Mouse (Mus musculus) forebrain, postnatal 0 days (tissue): Measurements from ENCODE around the gene Krt7. TPM values are rescaled to one million over a fixed set of nuclear protein-coding genes. Genes with fewer than 3 reads are reported as not detected.
A peak's percentile ranks its signal among the peaks of the same experiment; 100 is the strongest.

Source experiments
- ATAC-seq: fragments of 200-750 bp; cut with Nextera tagmentation; 2 replicates; pipeline ENCODE4 v1.8.0; 2017; ENCODE audit warnings: mild to moderate bottlenecking, moderate library complexity
- DNase-seq: peaks from one replicate; pipeline ENCODE4 v3.0.0-alpha.2; 2015
- H3K27ac ChIP-seq: fragments of 300-500 bp; sonication (generic); 2 replicates; pipeline ENCODE4 v1.5.1; 2014; ENCODE audit warnings: low read depth, mild to moderate bottlenecking, antibody characterized with exemption, low read length, moderate library complexity, mixed read lengths
- H3K27me3 ChIP-seq: fragments of 300-500 bp; sonication (generic); 2 replicates; pipeline ENCODE4 v1.6.1; 2014; ENCODE audit warnings: mild to moderate bottlenecking, low read length, mixed read lengths; ENCODE audit not compliant: insufficient read depth
- H3K36me3 ChIP-seq: fragments of 300-500 bp; sonication (generic); 2 replicates; pipeline ENCODE4 v1.6.1; 2014; ENCODE audit warnings: mild to moderate bottlenecking, moderate library complexity; ENCODE audit not compliant: insufficient read depth
- H3K4me1 ChIP-seq: fragments of 300-500 bp; sonication (generic); 2 replicates; pipeline ENCODE4 v1.6.1; 2014; ENCODE audit warnings: antibody characterized with exemption; ENCODE audit not compliant: insufficient read depth
- H3K4me2 ChIP-seq: fragments of 300-500 bp; sonication (generic); 2 replicates; pipeline ENCODE4 v1.6.1; 2014; ENCODE audit warnings: low read depth, mild to moderate bottlenecking, moderate library complexity
- H3K4me3 ChIP-seq: fragments of 300-500 bp; sonication (generic); 2 replicates; pipeline ENCODE4 v1.5.1; 2014; ENCODE audit warnings: low read depth, low read length, mixed read lengths
- H3K9ac ChIP-seq: fragments of 300-500 bp; sonication (generic); 2 replicates; pipeline ENCODE4 v1.6.1; 2014; ENCODE audit warnings: mild to moderate bottlenecking
- H3K9me3 ChIP-seq: fragments of 300-500 bp; sonication (generic); 2 replicates; pipeline ENCODE4 v1.6.1; 2016; ENCODE audit warnings: low read length
- CTCF ChIP-seq: sonication (generic); IDR thresholded peaks from 2 replicates; pipeline ENCODE4 v1.5.1; 2016; ENCODE audit warnings: antibody characterized with exemption, control low read depth, low read depth
- WGBS: fragments of 180-500 bp; shearing (Covaris S2); extraction: QIAGEN DNeasy Blood & Tissue Kit; methylation state at CpG from one replicate; pipeline ENCODE4 v1.1.7; 2014; 5-methylcytosine and 5-hydroxymethylcytosine counted together
- microRNA counts: library from miRNA; unstranded; fragments of <30 nt; microRNA quantifications from one replicate; lab custom pipeline; 2015
- microRNA-seq, 2 experiments: library from miRNA; unstranded; fragments of <30 nt; microRNA quantifications; one replicate each; pipeline ENCODE4; 2016
- polyA plus RNA-seq: library from polyadenylated mRNA; unstranded; fragments of >200 nt; fragmentation: Nextera tagmentation; extraction: Ambion mirVana; gene quantifications from 2 replicates; pipeline ENCODE4 v1.2.1, GENCODE M21; 2015
- total RNA-seq: library from RNA; depleted of rRNA; stranded (reverse); fragments of >200 nt; gene quantifications from 2 replicates; pipeline ENCODE4 v1.2.3, GENCODE M21; 2014; rRNA removed

The Krt7 gene
- total and polyA plus RNA-seq, 2 experiments from 2014 or later, result 0.24 to 0.29 TPM

DNA sequence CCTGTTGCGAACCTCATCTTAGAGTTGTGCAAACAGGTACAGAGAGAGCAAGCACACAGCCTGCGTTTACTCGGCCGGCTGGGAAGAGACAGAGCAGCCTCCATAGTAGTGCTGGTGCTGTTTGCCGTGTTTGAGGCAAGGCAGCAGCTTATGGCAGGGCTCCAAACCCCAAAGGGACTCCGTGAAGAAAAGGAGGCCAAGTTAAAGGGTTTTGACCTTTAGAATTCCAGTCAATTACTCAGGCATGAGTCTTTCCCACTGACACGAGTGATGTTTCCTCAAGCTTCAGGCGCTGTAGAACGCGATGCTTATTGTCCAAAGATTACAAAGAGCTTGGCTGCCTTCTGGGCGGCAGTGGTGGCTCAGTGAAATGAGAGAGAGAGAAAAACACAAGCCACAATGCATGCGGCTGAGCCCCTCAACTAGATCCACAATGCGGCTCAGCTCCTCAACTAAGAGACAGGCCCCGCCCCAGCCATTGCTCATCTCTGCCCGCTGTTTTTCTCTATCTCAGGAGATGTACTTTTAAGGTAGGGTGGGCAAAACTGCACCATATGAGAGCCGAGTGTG is 47.6 kb downstream of the Krt7 start:
- Histone ChIP-seq H3K4me3 (no peak overlapping the region), H3K27ac (no peak overlapping the region), H3K36me3 (no peaks in the 10 kb centered on the region)

DNA sequence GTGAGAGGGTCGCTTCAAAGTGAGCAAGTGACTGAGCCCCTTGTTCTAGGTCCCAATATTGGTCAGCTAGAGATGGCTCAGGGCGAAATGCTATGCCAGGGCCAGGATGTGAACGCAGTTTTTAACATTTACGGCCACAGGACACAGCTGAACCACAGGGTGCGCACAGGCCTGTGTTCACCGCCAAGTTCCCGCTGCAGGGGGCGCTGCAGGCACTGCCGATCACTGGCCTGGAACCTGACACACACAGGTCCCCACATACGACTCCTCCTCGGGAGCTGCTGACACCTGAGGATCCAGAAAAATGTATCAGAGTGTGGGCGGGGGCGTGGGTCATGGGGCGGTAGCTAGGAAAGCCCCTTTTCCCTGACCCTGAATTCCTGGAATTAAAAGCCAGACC is 48.4 kb downstream of the Krt7 start:
- H3K27ac ChIP-seq, result no peak overlapping the region
- WGBS, result 85% methylated on average over 14 of the region's 14 CpGs
- H3K36me3 ChIP-seq, result no peaks in the 10 kb centered on the region
- no peaks in the 10 kb centered on the region for H3K4me1 ChIP-seq
- no peak overlapping the region for H3K9ac ChIP-seq
- H3K4me2 ChIP-seq, result no peak overlapping the region
- ATAC-seq (no peak), DNase-seq (no peak)
- TF ChIP-seq CTCF, result peak; percentile 18; the same call in 1 of the 2 replicates
- H3K4me3 ChIP-seq, result no peak overlapping the region
- no peaks in the 10 kb centered on the region for H3K27me3 ChIP-seq
- 0 out of 2 replicates have a peak, but pooled peaks cover 3% of the 10 kb centered on the region for H3K9me3 ChIP-seq

More for the DNA sequence above, 47.6 kb downstream of the Krt7 start:
- ATAC-seq (peak; percentile 29), DNase-seq (peak; percentile 29)
- Histone ChIP-seq H3K9me3 (0 out of 2 replicates have a peak, but pooled peaks cover 3% of the 10 kb centered on the region), H3K9ac (peak overlapping the region; percentile 10; the same call in 1 of the 2 replicates), H3K4me1 (no peaks in the 10 kb centered on the region), H3K27me3 (no peaks in the 10 kb centered on the region), H3K4me2 (no peak overlapping the region)
- TF ChIP-seq CTCF, result no peak
- WGBS, result 34% methylated on average over 16 of the region's 16 CpGs

DNA sequence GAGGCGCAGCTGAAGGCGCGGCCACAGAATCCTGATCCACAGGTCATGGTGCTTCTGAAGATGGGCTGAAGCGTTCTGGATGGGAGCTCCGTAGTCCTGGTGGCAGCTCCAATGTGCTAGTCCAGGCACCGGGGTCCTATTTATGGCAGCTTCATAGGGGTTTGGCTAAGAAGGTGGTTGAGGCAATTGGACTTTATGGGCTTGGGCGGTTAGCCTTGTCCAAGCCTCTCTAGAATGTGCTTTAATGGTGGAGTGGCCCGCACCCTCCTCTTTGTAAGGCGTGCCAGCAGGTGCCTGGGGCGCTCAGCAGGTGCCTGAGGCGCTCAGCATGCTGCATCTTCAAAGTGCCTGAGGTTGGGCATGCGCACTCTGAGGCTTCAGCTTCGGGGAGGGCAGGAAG is 52.8 kb downstream of the Krt7 start, which contains the start of gene Krt81:
TSS of gene Krt81 (minus strand) at position 101 of the 400 bp plus-strand sequence.
- Histone ChIP-seq H3K4me1 (no peaks in the 10 kb centered on the region), H3K4me3 (no peak within 1 kb of the TSS), H3K27ac (no peak within 1 kb of the TSS), H3K9ac (no peak within 1 kb of the TSS), H3K9me3 (no peaks in the 10 kb centered on the region), H3K36me3 (no peaks in the 10 kb centered on the region), H3K27me3 (no peaks in the 10 kb centered on the region), H3K4me2 (no peak within 1 kb of the TSS)
- 85% methylated on average over 13 of the region's 13 CpGs for WGBS
- no peak for TF ChIP-seq CTCF
- DNase-seq (no peak), ATAC-seq (no peak)

DNA sequence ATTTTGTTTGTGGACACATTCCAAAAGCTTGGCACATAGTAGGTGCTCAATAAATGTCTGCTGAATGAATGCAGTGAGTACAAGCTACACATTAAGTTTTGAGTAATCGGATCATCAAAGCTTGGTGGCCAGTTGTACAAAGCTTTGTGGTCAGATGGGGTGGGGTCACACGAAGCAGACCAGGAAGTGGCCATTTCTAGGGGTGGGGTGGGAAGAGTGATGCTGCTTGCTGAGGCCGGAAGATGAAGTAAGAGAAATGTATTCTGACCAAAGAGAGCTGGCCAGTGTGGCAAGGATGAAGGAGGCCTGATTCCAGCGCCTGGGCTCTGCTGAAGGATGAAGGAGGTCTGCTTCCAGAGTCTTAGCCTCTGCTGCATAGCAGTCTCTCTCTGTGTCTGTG is 58.2 kb downstream of the Krt7 start:
- no peak overlapping the region for H3K4me2 ChIP-seq
- no peaks in the 10 kb centered on the region for H3K4me1 ChIP-seq
- H3K27ac ChIP-seq, result no peak overlapping the region
- DNase-seq (no peak), ATAC-seq (no peak)
- H3K9me3 ChIP-seq, result no peaks in the 10 kb centered on the region
- WGBS, result 92% methylated on average over 4 of the region's 4 CpGs
- H3K27me3 ChIP-seq, result no peaks in the 10 kb centered on the region
- no peak overlapping the region for H3K4me3 ChIP-seq
- no peaks in the 10 kb centered on the region for H3K36me3 ChIP-seq
- no peak overlapping the region for H3K9ac ChIP-seq
- no peak for TF ChIP-seq CTCF

DNA sequence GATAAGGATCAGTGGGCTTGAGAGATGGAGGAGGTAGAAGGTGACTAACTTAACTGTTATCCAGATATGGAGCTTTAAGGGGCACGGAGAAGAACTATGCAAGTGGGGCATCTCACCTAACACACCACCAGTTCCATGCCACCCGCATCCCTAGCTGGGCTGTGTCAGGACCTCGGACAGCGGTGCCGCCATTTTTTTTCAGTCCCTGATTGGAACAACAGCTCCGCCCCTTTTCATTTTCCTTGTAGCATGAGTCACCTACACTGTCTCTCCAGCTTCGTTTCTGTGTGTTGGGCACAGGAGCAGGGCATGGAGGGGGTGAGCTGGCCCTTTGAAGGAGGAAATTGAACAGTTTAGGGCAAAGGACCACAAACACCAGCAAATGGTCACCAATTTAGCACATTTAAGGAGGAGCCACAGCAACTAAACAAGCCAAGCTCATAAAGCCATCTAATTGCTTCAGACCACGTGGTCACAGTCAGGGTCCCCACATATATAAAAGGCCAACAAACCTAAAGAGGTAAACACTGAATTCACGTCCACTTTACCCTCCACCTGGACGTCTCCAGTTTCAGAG is 62.2 kb downstream of the Krt7 start, which contains the start of gene Krt86:
TSS of gene Krt86 (plus strand) at position 527 of the 577 bp plus-strand sequence.
- WGBS, result 36% methylated on average over 10 of the region's 10 CpGs
- no peaks in the 10 kb centered on the region for H3K36me3 ChIP-seq
- no peak within 1 kb of the TSS for H3K27ac ChIP-seq
- no peaks in the 10 kb centered on the region for H3K27me3 ChIP-seq
- ATAC-seq (no peak), DNase-seq (no peak)
- H3K4me3 ChIP-seq, result no peak within 1 kb of the TSS
- TF ChIP-seq CTCF, result no peak
- H3K9me3 ChIP-seq, result no peaks in the 10 kb centered on the region
- H3K4me1 ChIP-seq, result no peaks in the 10 kb centered on the region
- H3K4me2 ChIP-seq, result no peak within 1 kb of the TSS
- H3K9ac ChIP-seq, result no peak within 1 kb of the TSS

DNA sequence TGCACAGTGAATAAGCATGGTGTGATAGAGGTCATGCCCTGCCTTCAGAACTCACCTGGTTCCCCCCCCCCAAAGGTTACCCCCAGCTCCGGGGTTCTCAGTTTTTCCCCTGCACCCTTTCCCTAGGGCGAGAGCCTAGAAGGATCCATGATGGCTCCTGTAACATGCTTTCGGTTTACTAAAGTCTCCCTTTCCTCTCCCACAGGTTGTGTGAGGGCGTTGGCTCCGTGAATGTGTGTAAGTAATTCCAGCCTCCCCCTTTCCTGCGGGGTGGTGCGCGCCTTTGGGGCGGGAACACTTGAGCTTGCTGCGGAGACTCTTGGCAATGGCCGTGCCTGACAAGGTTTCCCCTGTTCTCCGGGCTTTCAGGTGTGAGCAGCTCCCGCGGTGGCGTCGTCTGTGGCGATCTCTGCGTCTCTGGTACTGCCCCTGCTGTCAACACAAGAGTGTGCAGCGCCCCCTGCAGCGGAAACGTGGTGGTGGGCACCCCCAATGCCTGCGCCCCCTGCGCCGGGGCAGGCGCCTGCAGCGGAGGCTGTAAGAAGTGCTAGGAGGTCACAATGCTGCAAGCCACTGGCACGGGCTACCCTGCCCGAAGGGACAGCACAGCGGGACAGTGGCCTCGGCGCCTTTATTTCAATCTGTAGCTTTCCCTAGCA is 68.3 kb downstream of the Krt7 start:
- ATAC-seq (peak; percentile 77), DNase-seq (peak; percentile 55)
- Histone ChIP-seq H3K9me3 (no peaks in the 10 kb centered on the region), H3K4me2 (peak overlapping the region; percentile 62), H3K36me3 (no peaks in the 10 kb centered on the region), H3K9ac (peak overlapping the region; percentile 28; the same call in 1 of the 2 replicates), H3K4me1 (peaks cover 13% of the 10 kb centered on the region), H3K27me3 (no peaks in the 10 kb centered on the region), H3K27ac (no peak overlapping the region), H3K4me3 (peak overlapping the region; percentile 23)
- WGBS, result 9% methylated on average over 31 of the region's 31 CpGs
- peak; percentile 76 for TF ChIP-seq CTCF

DNA sequence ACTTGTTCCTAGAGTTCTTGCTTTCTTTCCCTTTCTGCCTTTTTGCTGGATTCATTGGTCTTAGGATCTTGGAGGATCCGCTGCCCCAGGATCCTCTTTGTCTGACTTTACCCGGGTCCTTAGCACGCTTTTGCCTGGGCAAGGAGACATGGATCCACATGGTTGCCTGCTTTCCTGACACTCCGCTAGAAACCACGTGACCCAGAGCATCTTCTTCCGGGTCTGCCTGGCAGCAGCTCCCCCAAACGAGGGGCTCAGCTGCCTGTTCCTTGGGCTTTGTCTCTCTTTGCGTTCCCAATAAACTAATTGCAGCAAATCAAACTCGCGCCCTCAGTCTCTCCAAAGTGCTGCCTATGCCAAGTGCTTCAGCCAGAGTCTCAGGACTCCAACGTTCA is 68.8 kb downstream of the Krt7 start:
- Histone ChIP-seq H3K9me3 (no peaks in the 10 kb centered on the region), H3K36me3 (no peaks in the 10 kb centered on the region), H3K9ac (peak overlapping the region; percentile 28; the same call in 1 of the 2 replicates), H3K4me1 (peaks cover 13% of the 10 kb centered on the region), H3K27me3 (no peaks in the 10 kb centered on the region), H3K27ac (no peak overlapping the region), H3K4me3 (peak overlapping the region; percentile 23), H3K4me2 (peak overlapping the region; percentile 62)
- 25% methylated on average over 11 of the region's 11 CpGs for WGBS
- peak; percentile 81 for ATAC-seq
- TF ChIP-seq CTCF, result no peak
- DNase-seq, result no peak

MicroRNAs encoded within 50 kb of the gene (microRNA counts, 519-probe panel; counts per million panel counts)
- microRNA mmu-miR-1941-3p (lab: Ali Mortazavi, UCI) (not detected), microRNA mmu-miR-1941-5p (lab: Ali Mortazavi, UCI) (not detected)

Small RNA genes within 50 kb of the gene (microRNA-seq; reads per million reads assigned to microRNA genes)
- gene Mir1941, result 1.1 to 2.3 reads per million in 2 experiments

Other genes starting within 250 kb of the Krt7 start
- 74.2 and 80.4 TPM in 2 replicates for gene Acvr1b, start 237.0 kb upstream of the Krt7 start, total RNA-seq
- 13.2 and 17.4 TPM in 2 replicates for gene Acvr1b, start 237.0 kb upstream of the Krt7 start, polyA plus RNA-seq
- 8.8 and 11.1 TPM in 2 replicates for gene Grasp, start 186.9 kb upstream of the Krt7 start, total RNA-seq
- 3.3 and 3.4 TPM in 2 replicates for gene Grasp, start 186.9 kb upstream of the Krt7 start, polyA plus RNA-seq
- gene Nr4a1, start 156.8 kb upstream of the Krt7 start, total RNA-seq, result 8.9 and 9.6 TPM in 2 replicates
- gene Nr4a1, start 156.8 kb upstream of the Krt7 start, polyA plus RNA-seq, result 8.5 and 9.0 TPM in 2 replicates
- 56.3 and 60.0 TPM in 2 replicates for gene Atg101, start 126.8 kb upstream of the Krt7 start, total RNA-seq
- gene Atg101, start 126.8 kb upstream of the Krt7 start, polyA plus RNA-seq, result 81.3 and 94.4 TPM in 2 replicates
- gene 6030408B16Rik, start 117.8 kb upstream of the Krt7 start, total RNA-seq, result 0.54 and 1.00 TPM in 2 replicates
- gene 6030408B16Rik, start 117.8 kb upstream of the Krt7 start, polyA plus RNA-seq, result 0.30 and 0.77 TPM in 2 replicates
- 0.29 TPM in 1 of 2 replicates, not detected in the other for gene Krt80, start 40.9 kb upstream of the Krt7 start, total RNA-seq
- gene Krt80, start 40.9 kb upstream of the Krt7 start, polyA plus RNA-seq, result 0.16 and 0.23 TPM in 2 replicates
- 0.15 and 0.52 TPM in 2 replicates for gene Krt87, start 27.8 kb downstream of the Krt7 start, total RNA-seq
- 0.36 and 0.38 TPM in 2 replicates for gene Krt87, start 27.8 kb downstream of the Krt7 start, polyA plus RNA-seq
- gene Krt88, start 36.7 kb downstream of the Krt7 start, total RNA-seq, result not detected in 2 replicates
- not detected in 2 replicates for gene Krt88, start 36.7 kb downstream of the Krt7 start, polyA plus RNA-seq
- gene Krt81, start 52.7 kb downstream of the Krt7 start, total RNA-seq, result not detected in 2 replicates
- gene Krt81, start 52.7 kb downstream of the Krt7 start, polyA plus RNA-seq, result not detected in 2 replicates
- gene Krt86, start 62.4 kb downstream of the Krt7 start, total RNA-seq, result 0.14 TPM in 1 of 2 replicates, not detected in the other
- gene Krt86, start 62.4 kb downstream of the Krt7 start, polyA plus RNA-seq, result 0.11 and 0.19 TPM in 2 replicates
- not detected in 2 replicates for gene Krt83, start 80.5 kb downstream of the Krt7 start, total RNA-seq
- gene Krt83, start 80.5 kb downstream of the Krt7 start, polyA plus RNA-seq, result not detected in 2 replicates
- gene Gm49425, start 106.2 kb downstream of the Krt7 start, total RNA-seq, result not detected in 2 replicates
- gene Gm49425, start 106.2 kb downstream of the Krt7 start, polyA plus RNA-seq, result not detected in 2 replicates
- gene Krt84, start 121.8 kb downstream of the Krt7 start, total RNA-seq, result not detected in 2 replicates
- not detected in 2 replicates for gene Krt84, start 121.8 kb downstream of the Krt7 start, polyA plus RNA-seq
- not detected in 2 replicates for gene Krt82, start 139.6 kb downstream of the Krt7 start, total RNA-seq
- not detected in 2 replicates for gene Krt82, start 139.6 kb downstream of the Krt7 start, polyA plus RNA-seq
- 0.29 TPM in 1 of 2 replicates, not detected in the other for gene Krt90, start 151.9 kb downstream of the Krt7 start, total RNA-seq
- gene Krt90, start 151.9 kb downstream of the Krt7 start, polyA plus RNA-seq, result 0.10 and 0.29 TPM in 2 replicates
- gene Krt75, start 162.9 kb downstream of the Krt7 start, total RNA-seq, result 0.10 and 0.15 TPM in 2 replicates
- 0.05 and 0.19 TPM in 2 replicates for gene Krt75, start 162.9 kb downstream of the Krt7 start, polyA plus RNA-seq
- not detected in 2 replicates for gene Gm5414, start 217.1 kb downstream of the Krt7 start, total RNA-seq
- not detected in 2 replicates for gene Gm5414, start 217.1 kb downstream of the Krt7 start, polyA plus RNA-seq
- gene Gm5478, start 236.3 kb downstream of the Krt7 start, total RNA-seq, result not detected in 2 replicates
- gene Gm5478, start 236.3 kb downstream of the Krt7 start, polyA plus RNA-seq, result not detected in 2 replicates